Mouse (Mus musculus): ENCODE measurements around the gene C5ar1.

The C5ar1 gene

GRCm38 (mm10) chr7:16221582-16222272 is 37.6 kb downstream of the C5ar1 start, which contains the start of gene Dhx34:
Gene Dhx34, minus strand, starts transcription at chr7:16222037.
- DNase-seq: peak; percentile 96

DNA sequence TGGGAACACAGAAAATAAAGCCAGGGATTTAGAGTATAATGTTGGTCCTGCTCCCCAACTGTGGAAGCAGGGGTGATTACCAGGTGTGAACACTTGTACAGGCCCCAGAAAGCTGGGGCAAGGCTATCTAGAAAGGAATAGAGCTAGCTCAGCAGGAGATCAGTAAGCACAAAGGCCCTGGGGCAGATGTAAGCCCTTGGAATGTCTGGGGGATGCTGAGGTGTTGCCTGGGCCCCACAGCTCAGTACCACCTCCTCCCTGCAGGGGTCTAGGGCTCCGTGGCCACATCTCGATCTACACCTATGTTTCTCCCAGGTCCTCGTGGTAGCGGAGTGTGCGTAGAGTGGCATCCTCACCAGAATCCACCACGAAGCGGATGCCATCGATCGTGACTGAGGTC is 45.4 kb downstream of the C5ar1 start:
- DNase-seq: no peak

GRCm38 (mm10) chr7:16213196-16213595 is 46.1 kb downstream of the C5ar1 start:
- DNase-seq: no peak

- no peak for DNase-seq
Measured at GRCm38 (mm10) chr7:16210862-16211365, 48.4 kb downstream of the C5ar1 start.

GRCm38 (mm10) chr7:16208781-16209665 is 50.3 kb downstream of the C5ar1 start:
- no peak for DNase-seq

GRCm38 (mm10) chr7:16207496-16207895 is 51.8 kb downstream of the C5ar1 start:
- DNase-seq: no peak

GRCm38 (mm10) chr7:16207076-16207475 is 52.3 kb downstream of the C5ar1 start:
- DNase-seq: no peak

DNA sequence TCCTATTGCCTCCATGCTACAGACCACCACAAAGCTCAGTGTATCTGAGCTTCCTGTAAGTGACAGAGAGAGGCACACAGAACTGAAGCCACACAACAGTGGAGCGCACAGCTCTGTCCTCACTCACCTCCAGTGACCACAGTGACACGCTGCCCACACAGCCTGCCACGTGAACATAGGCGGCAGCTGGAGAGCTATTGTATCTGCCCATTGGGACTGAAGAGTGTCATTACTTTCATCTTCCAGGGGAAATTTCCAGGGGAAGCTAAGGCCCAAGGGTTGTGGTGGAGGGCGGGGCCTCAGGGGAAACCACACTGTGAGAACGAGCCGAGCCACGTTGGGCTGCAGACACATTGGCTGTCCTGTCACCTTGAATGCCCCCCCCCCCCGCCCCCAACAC is 54.5 kb downstream of the C5ar1 start:
- DNase-seq: no peak

DNA sequence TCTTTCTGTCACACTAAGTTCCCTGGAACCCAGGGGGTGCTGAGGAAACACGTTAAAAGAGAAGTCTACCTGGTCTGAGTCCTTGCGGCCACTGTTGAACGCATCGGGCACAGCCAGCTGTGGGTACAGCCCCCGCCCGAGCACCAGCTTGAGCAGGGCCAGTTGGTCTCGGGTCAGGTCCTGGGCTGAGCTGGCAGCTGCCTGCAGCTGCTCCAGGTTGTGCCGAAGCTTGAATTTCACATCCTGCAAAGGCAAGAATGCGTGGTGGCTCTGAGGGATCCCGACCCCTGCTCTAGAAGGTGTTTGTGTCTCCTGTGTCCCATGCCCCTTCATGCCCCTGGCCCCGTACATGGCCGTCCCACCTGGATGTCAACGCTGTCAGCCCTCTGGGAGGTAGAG is 55.8 kb downstream of the C5ar1 start:
- DNase-seq: peak in 1 of 2 experiments; percentile 26

- DNase-seq: peak; percentile 85 to 89
Measured at GRCm38 (mm10) chr7:16202756-16203504, 56.4 kb downstream of the C5ar1 start.

DNA sequence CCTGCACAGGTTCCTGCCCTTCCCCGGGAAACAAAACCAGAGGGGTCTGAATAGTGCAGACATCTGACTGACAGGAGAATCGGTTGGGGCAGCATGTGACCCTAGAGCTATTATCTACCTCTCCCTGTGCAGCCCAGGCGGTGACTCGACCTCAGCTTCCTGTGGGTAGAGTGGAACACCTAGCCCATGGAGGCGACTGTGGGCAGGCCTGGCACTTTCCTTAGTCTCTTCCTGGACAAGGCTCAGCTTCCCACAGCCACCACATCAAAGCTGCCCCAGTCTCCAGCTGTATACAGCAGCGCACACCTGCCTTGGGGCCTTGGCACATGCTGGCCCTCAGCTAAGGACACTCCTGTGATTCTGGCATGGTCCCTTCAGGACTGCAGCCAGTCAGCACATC is 58.2 kb downstream of the C5ar1 start:
- no peak for DNase-seq

GRCm38 (mm10) chr7:16198540-16198939 is 60.8 kb downstream of the C5ar1 start:
- DNase-seq: no peak

DNA sequence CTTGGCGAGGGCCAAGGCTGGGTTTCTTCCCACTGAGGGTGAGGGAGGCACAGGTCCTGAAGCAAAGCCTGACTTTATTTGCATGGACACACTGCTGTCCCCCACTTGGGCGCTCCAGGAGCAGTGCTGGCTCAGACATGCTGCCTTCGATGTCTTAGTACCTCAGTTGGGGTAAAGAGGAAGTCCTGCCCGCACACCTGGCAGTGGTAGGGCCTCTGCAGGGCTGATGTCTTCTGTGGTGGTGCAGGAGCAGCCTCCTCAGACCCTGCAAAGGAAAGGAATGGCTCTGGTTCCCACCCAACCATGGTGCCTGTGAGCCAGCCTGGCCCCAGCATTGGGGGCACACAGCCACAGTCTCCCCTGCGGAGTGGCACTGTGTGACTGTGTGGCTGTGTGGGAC is 62.2 kb downstream of the C5ar1 start:
- no peak for DNase-seq

Measured in kidney, adult 8-10 months (tissue).